Mouse (Mus musculus): Measurements from ENCODE around the gene Snap29.

Gene Snap29

GRCm38 (mm10) chr16:17405736-17406443 is at the start of gene Snap29, which contains the start of gene Pi4ka:
TSS of gene Snap29 (plus strand) at chr16:17405986.
TSS of gene Pi4ka (minus strand) at chr16:17406314.
- DNase-seq: peak; percentile 100

- no peak for DNase-seq
Observed at GRCm38 (mm10) chr16:17356031-17356430, 49.8 kb upstream of the Snap29 start.

- no peak for DNase-seq
Observed at GRCm38 (mm10) chr16:17358787-17359186, 47.0 kb upstream of the Snap29 start.

- no peak for DNase-seq
Observed at GRCm38 (mm10) chr16:17382306-17382705, 23.5 kb upstream of the Snap29 start.

GRCm38 (mm10) chr16:17383594-17384326 is 22.0 kb upstream of the Snap29 start:
- no peak for DNase-seq

GRCm38 (mm10) chr16:17392784-17393183 is 13.0 kb upstream of the Snap29 start:
- peak in 1 of 2 experiments; percentile 51 for DNase-seq

- DNase-seq: peak in 1 of 2 experiments; percentile 76
Observed at GRCm38 (mm10) chr16:17402855-17403254, 2.9 kb upstream of the Snap29 start.

GRCm38 (mm10) chr16:17405271-17405696 is 502 bp upstream of the Snap29 start:
- peak; percentile 69 to 88 for DNase-seq

GRCm38 (mm10) chr16:17406512-17407231 is 886 bp downstream of the Snap29 start:
- peak; percentile 23 to 43 for DNase-seq

- no peak for DNase-seq
Observed at GRCm38 (mm10) chr16:17409046-17409445, 3.3 kb downstream of the Snap29 start.

GRCm38 (mm10) chr16:17410209-17410608 is 4.4 kb downstream of the Snap29 start:
- DNase-seq: peak; percentile 36 to 64

GRCm38 (mm10) chr16:17423021-17423420 is 17.2 kb downstream of the Snap29 start:
- DNase-seq: no peak

- DNase-seq: peak in 1 of 2 experiments; percentile 9
Observed at GRCm38 (mm10) chr16:17432576-17432975, 26.8 kb downstream of the Snap29 start.

GRCm38 (mm10) chr16:17451541-17452372 is 46.0 kb downstream of the Snap29 start, which contains the start of gene Crkl:
TSS of gene Crkl (plus strand) at chr16:17451987.
- peak; percentile 97 to 99 for DNase-seq

GRCm38 (mm10) chr16:17452373-17452715 is 46.6 kb downstream of the Snap29 start:
- DNase-seq: peak; percentile 48 to 69

GRCm38 (mm10) chr16:17456901-17457300 is 51.1 kb downstream of the Snap29 start:
- no peak for DNase-seq

GRCm38 (mm10) chr16:17460254-17460653 is 54.5 kb downstream of the Snap29 start:
- peak in 1 of 2 experiments; percentile 47 for DNase-seq

GRCm38 (mm10) chr16:17461596-17461995 is 55.8 kb downstream of the Snap29 start:
- no peak for DNase-seq

- no peak for DNase-seq
Observed at GRCm38 (mm10) chr16:17463184-17463583, 57.4 kb downstream of the Snap29 start.

GRCm38 (mm10) chr16:17466875-17467663 is 61.3 kb downstream of the Snap29 start:
- DNase-seq: no peak

GRCm38 (mm10) chr16:17472498-17472897 is 66.7 kb downstream of the Snap29 start:
- DNase-seq: no peak
